Mouse (Mus musculus) heart, adult 2 months (tissue): ENCODE results near the gene Pmch.

Source experiments
- CTCF ChIP-seq: fragments of 200-600 bp; IDR thresholded peaks from 2 replicates; pipeline ENCODE4 v1.8.1; 2022; ENCODE audit warnings: antibody characterized with exemption, mild to moderate bottlenecking, moderate library complexity
- POLR2A ChIP-seq: fragments of 200-500 bp; IDR thresholded peaks from 2 replicates; pipeline ENCODE4 v1.6.1; 2011; ENCODE audit warnings: mild to moderate bottlenecking, low read depth, low read length, control low read depth; ENCODE audit not compliant: insufficient read depth

DNA sequence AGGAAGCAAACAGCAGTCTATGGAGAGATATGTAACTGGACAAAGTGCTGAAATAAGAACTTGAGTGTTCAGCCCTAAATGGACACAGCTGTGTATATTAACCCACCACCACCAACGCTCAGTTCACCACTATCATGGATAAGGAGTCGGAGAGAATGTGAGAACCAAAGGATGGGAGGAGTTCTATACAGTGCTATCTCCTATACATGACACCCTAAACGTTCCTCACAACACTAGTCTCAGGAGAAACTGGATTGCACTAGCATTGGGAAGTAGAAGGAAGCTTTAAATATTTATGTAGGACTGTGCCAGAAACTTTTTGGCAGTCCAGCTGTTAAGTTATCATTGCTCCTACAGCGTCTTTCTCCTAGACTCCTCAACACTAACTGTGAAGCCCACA lies 46.6 kb upstream of the Pmch start:
- TF ChIP-seq CTCF (no peak), POLR2A (no peak)
